Mouse (Mus musculus) cerebellum, postnatal 14 days (tissue): ENCODE results near the gene Slc39a7.
"Not testable (repeated sequence)": the region's sequence is repeated elsewhere in the genome, so short reads cannot be mapped to it uniquely, and the experiment has no call there.

Source experiments
- DNase-seq, 2 experiments: peaks; one replicate each; pipeline ENCODE4 v3.0.0; 2021; ENCODE audit warnings: mixed read lengths in 2 of 2

The Slc39a7 gene

GRCm38 (mm10) chr17:34029890-34030595 is 1.4 kb downstream of the Slc39a7 start:
- DNase-seq = no peak

- no peak for DNase-seq
These were observed 2.2 kb downstream of the Slc39a7 start for GRCm38 (mm10) chr17:34029150-34029889.

GRCm38 (mm10) chr17:34028501-34029149 is 2.9 kb downstream of the Slc39a7 start:
- DNase-seq = peak in 1 of 2 experiments; percentile 15

- DNase-seq = peak; percentile 93 to 94
These were observed 3.7 kb downstream of the Slc39a7 start, which contains the start of gene H2-Ke6 for GRCm38 (mm10) chr17:34027656-34028223. H2-Ke6 (minus strand) TSS chr17:34028060.

GRCm38 (mm10) chr17:34026917-34027655 is 4.4 kb downstream of the Slc39a7 start:
- DNase-seq = peak in 1 of 2 experiments; percentile 67

GRCm38 (mm10) chr17:34026221-34026620 is 5.3 kb downstream of the Slc39a7 start:
- DNase-seq = peak; percentile 17 to 37

- peak in 1 of 2 experiments; percentile 53 for DNase-seq
These were observed 5.7 kb downstream of the Slc39a7 start for GRCm38 (mm10) chr17:34025756-34026151.

- DNase-seq = peak in 1 of 2 experiments; percentile 57
These were observed 6.4 kb downstream of the Slc39a7 start for GRCm38 (mm10) chr17:34024861-34025755.

- peak; percentile 88 to 92 for DNase-seq
These were observed 7.1 kb downstream of the Slc39a7 start, which contains the start of gene Ring1 for GRCm38 (mm10) chr17:34024317-34024821. Ring1 (minus strand) TSS chr17:34024680.

- DNase-seq = no peak
These were observed 7.8 kb downstream of the Slc39a7 start for GRCm38 (mm10) chr17:34023678-34024077.

GRCm38 (mm10) chr17:34022987-34023386 is 8.5 kb downstream of the Slc39a7 start:
- no peak for DNase-seq

- peak in 1 of 2 experiments; percentile 10 for DNase-seq
These were observed 9.1 kb downstream of the Slc39a7 start for GRCm38 (mm10) chr17:34022414-34022783.

- no peak for DNase-seq
These were observed 9.7 kb downstream of the Slc39a7 start for GRCm38 (mm10) chr17:34021539-34022413.

GRCm38 (mm10) chr17:34013436-34013835 is 18.0 kb downstream of the Slc39a7 start:
- no peak for DNase-seq

GRCm38 (mm10) chr17:34010156-34010555 is 21.3 kb downstream of the Slc39a7 start:
- DNase-seq = no peak

- DNase-seq = no peak
These were observed 24.9 kb downstream of the Slc39a7 start for GRCm38 (mm10) chr17:34006570-34006969.

GRCm38 (mm10) chr17:34003426-34003825 is 28.1 kb downstream of the Slc39a7 start:
- DNase-seq = peak; percentile 47 to 74

GRCm38 (mm10) chr17:34000796-34001195 is 30.7 kb downstream of the Slc39a7 start:
- DNase-seq = not testable (repeated sequence)

GRCm38 (mm10) chr17:34000150-34000537 is 31.3 kb downstream of the Slc39a7 start, which contains the start of gene H2-K1:
H2-K1 (minus strand) TSS chr17:34000347.
- DNase-seq = peak; percentile 76 to 80
